Mouse (Mus musculus) liver, embryonic 14.5 days (tissue): ENCODE data around the gene Ggcx. TPM values are rescaled to one million over a fixed set of nuclear protein-coding genes. Genes with fewer than 3 reads are reported as not detected.

ENCODE experiments used
- ATAC-seq: fragments of 200-750 bp; cut with Nextera tagmentation; 2 replicates; pipeline ENCODE4 v1.8.0; 2017; ENCODE audit warnings: moderate number of reproducible peaks, mild to moderate bottlenecking, moderate library complexity; ENCODE audit not compliant: insufficient read depth
- DNase-seq, 3 experiments: peaks; one replicate each; pipeline ENCODE4 v3.0.0-alpha.2; 2012 to 2013; ENCODE audit warnings: low read depth in 3 of 3, low spot score in 3 of 3
- H3K27ac ChIP-seq: fragments of 300-500 bp; sonication (generic); 2 replicates; pipeline ENCODE4 v1.5.1; 2014; ENCODE audit warnings: moderate library complexity, mild to moderate bottlenecking, control low read depth, inconsistent platforms
- H3K27me3 ChIP-seq: fragments of 300-500 bp; sonication (generic); 2 replicates; pipeline ENCODE4 v1.6.1; 2014; ENCODE audit warnings: mild to moderate bottlenecking, low read length, moderate library complexity; ENCODE audit not compliant: control insufficient read depth, insufficient read depth
- H3K36me3 ChIP-seq: fragments of 300-500 bp; sonication (generic); replicated peaks from 2 replicates; pipeline ENCODE4 v1.6.1; 2014; ENCODE audit warnings: low read depth; ENCODE audit not compliant: control insufficient read depth, insufficient read depth
- H3K4me1 ChIP-seq, 2 experiments: fragments of 200-500 bp in 1 of 2; fragments of 300-500 bp in 1 of 2; sonication (generic) in 1 of 2; replicated peaks; 2 replicates each; pipeline ENCODE4 v1.6.1; 2012 to 2014; ENCODE audit warnings: antibody characterized with exemption in 1 of 2, inconsistent platforms in 1 of 2, low read length in 1 of 2; ENCODE audit not compliant: control insufficient read depth in 2 of 2, insufficient read depth in 2 of 2
- H3K4me2 ChIP-seq: fragments of 300-500 bp; sonication (generic); 2 replicates; pipeline ENCODE4 v1.6.1; 2014; ENCODE audit warnings: low read depth, mild to moderate bottlenecking, control low read depth, moderate library complexity
- H3K4me3 ChIP-seq, 2 experiments: fragments of 200-500 bp in 1 of 2; fragments of 300-500 bp in 1 of 2; sonication (generic) in 1 of 2; 2 replicates each; pipeline ENCODE4 v1.5.1; 2012 to 2014; ENCODE audit warnings: low read depth in 2 of 2, low read length in 2 of 2, mild to moderate bottlenecking in 2 of 2, control low read depth in 1 of 2, inconsistent platforms in 1 of 2, moderate library complexity in 1 of 2; ENCODE audit not compliant: insufficient read depth in 1 of 2
- H3K9ac ChIP-seq: fragments of 300-500 bp; sonication (generic); replicated peaks from 2 replicates; pipeline ENCODE4 v1.6.1; 2014; ENCODE audit warnings: mild to moderate bottlenecking, control low read depth, moderate library complexity
- H3K9me3 ChIP-seq: fragments of 300-500 bp; sonication (generic); 2 replicates; pipeline ENCODE4 v1.6.1; 2016; ENCODE audit warnings: low read length, mixed read lengths; ENCODE audit not compliant: control insufficient read depth
- CTCF ChIP-seq: IDR thresholded peaks from 2 replicates; pipeline ENCODE4 v1.5.1; 2016; ENCODE audit warnings: antibody characterized with exemption, low read depth, control low read depth
- EP300 ChIP-seq: IDR thresholded peaks from 2 replicates; pipeline ENCODE4 v1.6.1; 2016; ENCODE audit warnings: antibody characterized with exemption, low read depth
- WGBS: fragments of 180-500 bp; shearing (Covaris S2); extraction: QIAGEN DNeasy Blood & Tissue Kit; methylation state at CpG from one replicate; pipeline ENCODE4 v1.1.7; 2014; ENCODE audit not compliant: insufficient replicate concordance; 5-methylcytosine and 5-hydroxymethylcytosine counted together
- polyA plus RNA-seq, 2 experiments: library from polyadenylated mRNA; depleted of rRNA in 1 of 2; stranded (reverse) in 1 of 2; unstranded in 1 of 2; fragments of >200 nt; fragmentation: Nextera tagmentation in 1 of 2; extraction: Ambion mirVana in 1 of 2; gene quantifications; 2 replicates each; pipeline versions ENCODE4 v1.2.1 to v1.2.3; 2012 to 2014

Gene Ggcx
- polyA plus RNA-seq, 2 experiments: 5.7 to 11.3 TPM

DNA sequence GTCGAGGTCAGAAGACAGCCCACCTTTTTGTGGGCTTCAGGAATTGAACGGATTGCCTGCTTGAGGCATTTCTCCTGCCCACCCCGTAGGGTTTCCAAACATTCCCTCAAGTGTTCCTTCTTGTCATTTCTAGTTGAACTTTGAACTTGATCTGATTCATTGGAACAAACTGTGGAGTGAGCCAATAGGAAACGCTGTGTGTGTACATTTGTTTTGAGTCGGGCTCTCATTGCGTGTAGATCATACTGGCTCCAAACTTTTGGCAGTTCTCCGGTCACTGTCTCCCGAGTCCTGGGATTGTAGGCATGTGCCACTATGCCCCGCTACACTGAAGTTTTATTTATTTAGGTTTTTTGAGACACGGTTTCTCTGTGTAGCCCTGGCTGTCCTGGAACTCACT is 6.8 kb downstream of the Ggcx start:
- H3K27ac ChIP-seq: no peak overlapping the region
- TF ChIP-seq EP300: no peak
- TF ChIP-seq CTCF: no peak

DNA sequence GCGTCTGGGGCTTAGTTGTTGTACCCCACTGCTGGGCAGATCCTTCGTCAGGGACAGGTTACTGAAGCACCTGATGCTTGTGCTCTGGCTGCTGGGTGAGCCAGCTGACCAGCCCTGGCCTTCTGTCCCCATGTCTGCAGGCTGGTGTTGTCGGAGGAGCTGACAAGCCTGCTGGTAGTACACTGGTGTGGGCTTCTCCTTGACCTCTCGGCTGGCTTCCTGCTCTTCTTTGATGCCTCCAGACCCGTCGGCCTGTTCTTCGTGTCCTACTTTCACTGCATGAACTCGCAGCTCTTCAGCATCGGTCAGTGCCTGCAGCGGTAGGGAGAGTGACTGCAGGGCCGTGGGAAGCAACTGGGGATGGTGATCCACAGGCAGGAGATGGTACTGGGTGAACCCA is 11.5 kb downstream of the Ggcx start:
- no peak overlapping the region for H3K4me2 ChIP-seq
- no peak overlapping the region for H3K27ac ChIP-seq
- WGBS: 86% methylated on average over 11 of the region's 11 CpGs
- H3K9ac ChIP-seq: no peak overlapping the region
- DNase-seq (no peak), ATAC-seq (no peak)
- no peak overlapping the region for H3K4me3 ChIP-seq
- no peaks in the 10 kb centered on the region for H3K4me1 ChIP-seq
- no peaks in the 10 kb centered on the region for H3K9me3 ChIP-seq
- peaks cover 39% of the 10 kb centered on the region for H3K36me3 ChIP-seq
- H3K27me3 ChIP-seq: no peaks in the 10 kb centered on the region
- TF ChIP-seq EP300: no peak
- TF ChIP-seq CTCF: no peak

More for the DNA sequence above, 6.8 kb downstream of the Ggcx start:
- H3K4me2 ChIP-seq: no peak overlapping the region
- peaks cover 27% of the 10 kb centered on the region for H3K36me3 ChIP-seq
- H3K4me1 ChIP-seq: peaks cover 11 to 18% of the 10 kb centered on the region in 2 experiments
- H3K9me3 ChIP-seq: no peaks in the 10 kb centered on the region
- DNase-seq: no peak
- H3K4me3 ChIP-seq: no peak overlapping the region
- no peaks in the 10 kb centered on the region for H3K27me3 ChIP-seq
- no peak for ATAC-seq
- no peak overlapping the region for H3K9ac ChIP-seq
- WGBS: 85% methylated on average over 10 of the region's 10 CpGs

DNA sequence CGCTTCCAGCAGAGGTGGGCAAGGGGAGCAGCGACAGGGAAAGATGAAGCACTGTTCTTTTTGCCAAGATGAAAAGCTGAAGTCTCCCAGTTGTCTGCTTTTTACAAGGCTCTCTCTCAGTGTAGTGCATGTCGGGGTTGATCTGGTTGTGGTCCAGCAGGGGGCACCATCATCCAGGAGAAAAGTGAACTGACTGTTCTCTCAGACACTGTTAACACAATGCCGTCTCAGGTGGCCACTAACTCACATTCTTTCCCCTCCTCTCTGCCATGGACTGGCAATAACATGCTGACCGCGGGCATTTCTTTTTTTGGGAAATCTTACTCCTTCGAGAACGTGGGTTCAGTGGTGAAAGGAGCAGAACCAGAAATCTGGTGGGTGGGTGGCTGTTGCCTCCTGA is 13.9 kb downstream of the Ggcx start:
- no peak overlapping the region for H3K9ac ChIP-seq
- no peak overlapping the region for H3K27ac ChIP-seq
- H3K27me3 ChIP-seq: no peaks in the 10 kb centered on the region
- ATAC-seq: 0 out of 2 replicates have a peak, but pooled peaks have one; percentile 26
- H3K9me3 ChIP-seq: no peaks in the 10 kb centered on the region
- peaks cover 51% of the 10 kb centered on the region for H3K36me3 ChIP-seq
- H3K4me1 ChIP-seq: no peaks in the 10 kb centered on the region
- WGBS: 36% methylated on average over 8 of the region's 8 CpGs
- DNase-seq: no peak
- no peak overlapping the region for H3K4me3 ChIP-seq
- TF ChIP-seq CTCF: peak; percentile 87
- no peak for TF ChIP-seq EP300
- no peak overlapping the region for H3K4me2 ChIP-seq

DNA sequence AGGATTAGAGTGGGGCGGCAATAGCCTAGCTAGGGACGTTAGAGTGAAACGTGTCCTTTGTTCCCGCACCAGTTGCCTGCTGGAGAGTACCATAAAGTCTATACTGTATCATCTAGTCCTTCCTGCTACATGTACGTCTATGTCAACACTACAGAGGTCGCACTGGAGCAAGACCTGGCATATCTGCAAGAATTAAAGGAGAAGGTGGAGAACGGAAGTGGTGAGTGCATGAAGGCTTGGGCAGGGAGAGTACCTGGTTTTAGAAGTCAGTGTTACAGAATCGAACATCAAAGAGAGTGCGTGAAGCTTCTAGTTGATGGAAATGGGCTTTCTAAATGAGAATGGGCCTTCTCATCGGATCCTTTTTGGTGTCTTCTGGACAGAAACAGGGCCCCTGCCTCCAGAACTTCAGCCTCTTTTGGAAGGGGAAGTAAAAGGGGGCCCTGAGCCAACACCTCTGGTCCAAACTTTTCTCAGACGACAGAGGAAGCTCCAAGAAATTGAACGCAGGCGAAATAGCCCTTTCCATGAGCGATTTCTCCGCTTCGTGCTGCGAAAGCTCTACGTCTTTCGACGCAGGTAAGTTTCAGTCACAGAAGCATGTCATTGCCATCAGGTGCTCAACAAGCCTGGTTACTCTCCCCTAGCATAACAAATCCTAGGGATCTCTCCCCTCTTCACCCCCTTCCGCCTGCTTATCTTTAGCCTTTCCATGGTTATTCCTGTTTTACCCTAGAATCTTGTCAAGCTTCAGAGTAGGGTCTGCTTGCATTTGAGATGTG is 15.1 kb downstream of the Ggcx start:
- ATAC-seq: no peak
- Histone ChIP-seq H3K4me1 (no peaks in the 10 kb centered on the region), H3K27ac (no peak overlapping the region), H3K36me3 (peaks cover 54% of the 10 kb centered on the region), H3K4me2 (no peak overlapping the region), H3K9ac (no peak overlapping the region), H3K4me3 (no peak overlapping the region), H3K9me3 (no peaks in the 10 kb centered on the region), H3K27me3 (no peaks in the 10 kb centered on the region)
- TF ChIP-seq CTCF (no peak), EP300 (no peak)
- 85% methylated on average over 21 of the region's 21 CpGs for WGBS
- DNase-seq: no peak

DNA sequence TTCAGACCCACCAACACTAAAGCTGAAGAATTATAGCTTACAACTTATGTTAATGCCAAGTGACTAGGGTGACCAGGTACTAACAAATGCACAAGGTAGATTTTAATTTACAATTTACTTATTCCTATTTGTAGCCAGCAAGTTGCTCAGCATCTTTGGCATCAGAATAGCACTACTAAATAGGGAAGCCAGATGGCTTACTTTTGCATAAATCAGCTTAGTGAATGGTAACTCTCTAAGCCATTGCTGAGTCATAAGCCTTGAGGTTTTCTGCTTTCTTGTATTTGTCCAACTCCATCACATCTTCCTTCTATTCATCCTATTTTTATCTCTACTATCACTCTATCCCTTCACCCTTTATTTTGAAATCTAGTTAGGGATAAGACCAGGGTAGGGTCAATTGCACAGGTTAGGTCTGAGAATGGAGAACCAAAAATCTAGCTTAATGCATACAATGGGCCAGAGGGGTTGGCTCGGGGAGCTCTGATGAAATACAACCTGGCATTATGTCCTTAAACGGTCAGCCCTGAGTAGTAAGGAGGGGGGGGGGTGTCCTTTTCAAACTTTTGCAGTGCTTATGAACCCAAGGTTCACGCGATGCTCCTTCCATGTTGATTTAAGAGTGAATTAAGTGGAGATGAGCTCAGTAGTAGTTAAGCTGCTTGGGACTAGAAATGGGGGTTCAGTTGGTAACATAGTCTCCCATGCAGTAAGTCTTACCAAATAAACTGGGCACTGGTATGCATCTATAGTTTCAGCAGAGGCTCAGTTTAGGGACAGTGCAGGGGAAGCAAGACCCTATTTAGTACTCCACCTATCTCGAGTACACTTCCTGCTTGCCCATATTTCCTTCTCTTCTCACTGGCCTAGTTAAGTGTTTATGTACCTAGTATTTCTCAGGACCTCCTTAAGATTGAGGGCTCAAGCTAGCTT is 17.1 kb downstream of the Ggcx start:
- no peak overlapping the region for H3K9ac ChIP-seq
- H3K27ac ChIP-seq: no peak overlapping the region
- no peak overlapping the region for H3K4me2 ChIP-seq
- H3K4me3 ChIP-seq: no peak overlapping the region
- ATAC-seq: peak; percentile 48
- WGBS: 23% methylated on average over 5 of the region's 5 CpGs
- H3K9me3 ChIP-seq: no peaks in the 10 kb centered on the region
- no peaks in the 10 kb centered on the region for H3K4me1 ChIP-seq
- TF ChIP-seq CTCF (no peak), EP300 (no peak)
- DNase-seq: no peak
- peaks cover 62% of the 10 kb centered on the region for H3K36me3 ChIP-seq
- H3K27me3 ChIP-seq: no peaks in the 10 kb centered on the region
